Mouse (Mus musculus): ENCODE results near the gene Hsd3b7. TPM values are rescaled to one million over a fixed set of nuclear protein-coding genes. Genes with fewer than 3 reads are reported as not detected.

Gene Hsd3b7
- polyA plus RNA-seq, 1 experiment from 2014 or later = 31.8 TPM

DNA sequence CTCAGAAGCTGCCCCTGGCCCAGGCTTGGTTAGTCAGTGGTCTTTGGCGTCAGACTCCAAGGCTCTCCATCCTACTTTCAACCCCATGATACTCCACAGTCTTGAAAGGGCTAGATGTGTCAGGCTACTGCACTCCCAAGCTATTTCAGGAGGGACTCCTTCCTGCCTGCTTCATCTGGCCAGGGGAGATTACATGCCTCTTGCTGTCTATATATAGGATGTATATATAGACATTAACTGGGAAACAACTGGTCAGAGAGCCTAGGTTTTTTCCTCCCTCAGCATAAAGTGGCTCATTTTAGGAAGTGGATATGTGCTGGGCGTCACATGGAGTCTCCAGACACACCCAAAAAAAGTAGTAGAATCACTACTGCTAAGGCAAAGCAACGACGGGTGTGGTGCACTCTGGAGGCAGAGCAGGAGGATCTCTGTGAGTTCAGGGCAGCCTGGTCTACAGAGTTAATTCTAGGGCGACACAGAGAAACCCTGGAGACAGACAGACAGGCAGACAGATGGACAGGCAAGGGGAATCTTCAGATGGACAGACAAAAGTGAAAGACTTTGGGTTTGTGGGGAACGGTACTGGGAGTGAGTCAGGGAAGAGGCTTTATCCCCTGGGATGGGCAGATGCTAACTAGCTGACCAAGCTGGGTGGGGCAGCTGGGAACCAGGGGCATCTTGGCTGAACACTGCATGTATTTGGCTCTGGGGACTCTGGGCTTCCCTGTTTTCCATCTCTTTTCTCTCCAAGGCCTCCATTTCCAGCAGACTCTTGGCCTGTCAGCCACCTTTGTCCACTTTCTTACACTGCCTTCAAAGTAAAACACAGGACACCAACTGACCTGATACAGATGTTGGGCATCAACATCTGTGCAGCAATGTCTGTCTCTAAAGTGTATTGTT, 49.8 kb downstream of the Hsd3b7 start:
- Histone ChIP-seq H3K27ac (no peak overlapping the region), H3K9me3 (no peaks in the 10 kb centered on the region), H3K4me2 (no peak overlapping the region), H3K9ac (no peak overlapping the region), H3K27me3 (replicated peaks) (no peaks in the 10 kb centered on the region), H3K4me3 (replicated peaks) (no peak overlapping the region), H3K4me1 (no peaks in the 10 kb centered on the region), H3K36me3 (peaks cover 12% of the 10 kb centered on the region)
- no peak for ATAC-seq (ENCODE audit: insufficient read depth, low FRiP score, low read depth)
- WGBS = 68% methylated on average over 6 of the region's 6 CpGs

DNA sequence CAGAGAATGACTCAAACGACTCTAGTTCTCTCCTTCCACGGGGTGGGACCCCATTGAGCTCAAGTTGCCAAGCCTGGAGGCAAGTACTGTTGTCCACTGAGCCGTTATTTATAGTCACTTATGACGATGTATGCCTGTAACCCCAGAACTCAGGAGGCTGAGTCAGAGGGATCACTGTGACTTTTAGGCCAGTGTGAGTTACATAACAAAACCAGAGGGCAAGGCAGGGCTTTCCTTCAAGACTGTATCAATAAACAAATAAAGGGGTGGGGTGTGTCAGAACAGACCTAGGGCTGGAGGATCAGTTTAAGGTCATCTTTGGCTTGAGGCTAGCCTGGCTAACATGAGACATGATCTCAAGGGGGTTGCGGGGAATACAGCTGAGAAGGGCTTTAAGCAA, 50.5 kb downstream of the Hsd3b7 start:
- Histone ChIP-seq H3K27me3 (replicated peaks) (no peaks in the 10 kb centered on the region), H3K4me1 (no peaks in the 10 kb centered on the region), H3K4me2 (no peak overlapping the region), H3K9ac (no peak overlapping the region), H3K27ac (no peak overlapping the region), H3K36me3 (peaks cover 9% of the 10 kb centered on the region), H3K9me3 (no peaks in the 10 kb centered on the region), H3K4me3 (replicated peaks) (no peak overlapping the region)
- WGBS = 51% methylated on average over 5 of the region's 5 CpGs
- ATAC-seq (ENCODE audit: insufficient read depth, low FRiP score, low read depth) = no peak

Other genes starting within 250 kb of the Hsd3b7 start
- 5.6 and 6.0 TPM in 2 replicates for gene Tmem265, start 239.2 kb upstream of the Hsd3b7 start, polyA plus RNA-seq (2015; fragmentation: Nextera tagmentation; extraction: Ambion mirVana)
- gene Phkg2, start 227.3 kb upstream of the Hsd3b7 start, polyA plus RNA-seq (2015; fragmentation: Nextera tagmentation; extraction: Ambion mirVana) = 37.1 and 37.5 TPM in 2 replicates
- 5.8 and 7.2 TPM in 2 replicates for gene Ccdc189, start 212.0 kb upstream of the Hsd3b7 start, polyA plus RNA-seq (2015; fragmentation: Nextera tagmentation; extraction: Ambion mirVana)
- gene Rnf40, start 211.8 kb upstream of the Hsd3b7 start, polyA plus RNA-seq (2015; fragmentation: Nextera tagmentation; extraction: Ambion mirVana) = 37.8 and 42.0 TPM in 2 replicates
- gene Zfp629, start 184.8 kb upstream of the Hsd3b7 start, polyA plus RNA-seq (2015; fragmentation: Nextera tagmentation; extraction: Ambion mirVana) = 9.4 and 10.3 TPM in 2 replicates
- gene Bcl7c, start 91.7 kb upstream of the Hsd3b7 start, polyA plus RNA-seq (2015; fragmentation: Nextera tagmentation; extraction: Ambion mirVana) = 59.3 and 63.4 TPM in 2 replicates
- 15.6 and 17.0 TPM in 2 replicates for gene Ctf1, start 87.9 kb upstream of the Hsd3b7 start, polyA plus RNA-seq (2015; fragmentation: Nextera tagmentation; extraction: Ambion mirVana)
- 0.24 and 0.26 TPM in 2 replicates for gene Ctf2, start 68.4 kb upstream of the Hsd3b7 start, polyA plus RNA-seq (2015; fragmentation: Nextera tagmentation; extraction: Ambion mirVana)
- gene Fbxl19, start 56.1 kb upstream of the Hsd3b7 start, polyA plus RNA-seq (2015; fragmentation: Nextera tagmentation; extraction: Ambion mirVana) = 3.8 and 4.8 TPM in 2 replicates
- 29.2 and 29.6 TPM in 2 replicates for gene Orai3, start 30.8 kb upstream of the Hsd3b7 start, polyA plus RNA-seq (2015; fragmentation: Nextera tagmentation; extraction: Ambion mirVana)
- 21.1 and 25.0 TPM in 2 replicates for gene Setd1a, start 23.9 kb upstream of the Hsd3b7 start, polyA plus RNA-seq (2015; fragmentation: Nextera tagmentation; extraction: Ambion mirVana)
- gene Gm49388, start 15.0 kb upstream of the Hsd3b7 start, polyA plus RNA-seq (2015; fragmentation: Nextera tagmentation; extraction: Ambion mirVana) = not detected in 2 replicates
- gene Stx4a, start 23.7 kb downstream of the Hsd3b7 start, polyA plus RNA-seq (2015; fragmentation: Nextera tagmentation; extraction: Ambion mirVana) = 45.3 and 48.1 TPM in 2 replicates
- 3.2 and 3.4 TPM in 2 replicates for gene Stx1b, start 23.9 kb downstream of the Hsd3b7 start, polyA plus RNA-seq (2015; fragmentation: Nextera tagmentation; extraction: Ambion mirVana)
- gene Zfp646, start 75.6 kb downstream of the Hsd3b7 start, polyA plus RNA-seq (2015; fragmentation: Nextera tagmentation; extraction: Ambion mirVana) = 9.1 and 10.9 TPM in 2 replicates
- gene Zfp668, start 76.2 kb downstream of the Hsd3b7 start, polyA plus RNA-seq (2015; fragmentation: Nextera tagmentation; extraction: Ambion mirVana) = 14.6 and 16.7 TPM in 2 replicates
- 1.7 and 1.8 TPM in 2 replicates for gene Prss53, start 90.4 kb downstream of the Hsd3b7 start, polyA plus RNA-seq (2015; fragmentation: Nextera tagmentation; extraction: Ambion mirVana)
- not detected in 2 replicates for gene Gm21974, start 94.8 kb downstream of the Hsd3b7 start, polyA plus RNA-seq (2015; fragmentation: Nextera tagmentation; extraction: Ambion mirVana)
- gene Vkorc1, start 95.0 kb downstream of the Hsd3b7 start, polyA plus RNA-seq (2015; fragmentation: Nextera tagmentation; extraction: Ambion mirVana) = 186 and 190 TPM in 2 replicates
- gene Bckdk, start 103.5 kb downstream of the Hsd3b7 start, polyA plus RNA-seq (2015; fragmentation: Nextera tagmentation; extraction: Ambion mirVana) = 145 and 157 TPM in 2 replicates
- gene Kat8, start 111.9 kb downstream of the Hsd3b7 start, polyA plus RNA-seq (2015; fragmentation: Nextera tagmentation; extraction: Ambion mirVana) = 35.0 and 35.6 TPM in 2 replicates
- gene Prss8, start 129.5 kb downstream of the Hsd3b7 start, polyA plus RNA-seq (2015; fragmentation: Nextera tagmentation; extraction: Ambion mirVana) = 61.2 and 70.2 TPM in 2 replicates
- 10.8 and 10.9 TPM in 2 replicates for gene Prss36, start 146.1 kb downstream of the Hsd3b7 start, polyA plus RNA-seq (2015; fragmentation: Nextera tagmentation; extraction: Ambion mirVana)
- gene Fus, start 166.9 kb downstream of the Hsd3b7 start, polyA plus RNA-seq (2015; fragmentation: Nextera tagmentation; extraction: Ambion mirVana) = 367 and 393 TPM in 2 replicates
- 177 and 185 TPM in 2 replicates for gene Pycard, start 193.3 kb downstream of the Hsd3b7 start, polyA plus RNA-seq (2015; fragmentation: Nextera tagmentation; extraction: Ambion mirVana)
- gene Trim72, start 203.3 kb downstream of the Hsd3b7 start, polyA plus RNA-seq (2015; fragmentation: Nextera tagmentation; extraction: Ambion mirVana) = 0.09 and 0.41 TPM in 2 replicates